Mouse (Mus musculus): ENCODE measurements around the gene Aqp1. TPM values are rescaled to one million over a fixed set of nuclear protein-coding genes. Genes with fewer than 3 reads are reported as not detected.

Aqp1 gene
- polyA plus RNA-seq, 1 experiment from 2014 or later = 42.8 TPM

DNA sequence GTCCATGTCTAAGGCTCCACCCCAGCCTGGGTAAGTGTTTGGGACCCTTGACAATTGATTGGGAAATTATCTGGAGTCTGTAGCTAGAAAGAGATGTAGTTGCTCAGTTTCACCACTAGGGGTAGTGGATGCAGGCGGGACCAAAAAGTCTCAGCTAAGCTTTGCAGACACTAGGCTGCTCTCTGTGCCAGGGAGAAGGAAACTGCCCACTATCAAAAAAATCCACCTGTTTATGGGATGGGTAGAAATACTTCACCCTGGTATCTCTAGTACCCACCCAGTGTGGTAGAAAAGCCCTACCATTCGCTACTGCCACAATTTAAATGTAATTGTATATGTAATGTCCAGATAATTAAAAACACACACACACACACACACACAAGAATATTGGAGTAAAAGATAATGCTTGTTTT lies 22.5 kb downstream of the Aqp1 start:
- H3K36me3 ChIP-seq = no peaks in the 10 kb centered on the region
- H3K27ac ChIP-seq = no peak overlapping the region
- H3K4me1 ChIP-seq (replicated peaks) = peaks cover 4% of the 10 kb centered on the region; the same call in 1 of the 2 replicates
- no peak overlapping the region for H3K4me2 ChIP-seq
- H3K27me3 ChIP-seq = no peaks in the 10 kb centered on the region; the same call in 1 of the 2 replicates
- no peak overlapping the region for H3K4me3 ChIP-seq
- H3K9ac ChIP-seq = no peak overlapping the region
- H3K9me3 ChIP-seq (replicated peaks) = no peaks in the 10 kb centered on the region
- no peak for ATAC-seq (replicated peaks; ENCODE audit: insufficient number of reproducible peaks, insufficient read depth, low FRiP score, low read depth)
- 34% methylated on average over 2 of the region's 2 CpGs for WGBS

DNA sequence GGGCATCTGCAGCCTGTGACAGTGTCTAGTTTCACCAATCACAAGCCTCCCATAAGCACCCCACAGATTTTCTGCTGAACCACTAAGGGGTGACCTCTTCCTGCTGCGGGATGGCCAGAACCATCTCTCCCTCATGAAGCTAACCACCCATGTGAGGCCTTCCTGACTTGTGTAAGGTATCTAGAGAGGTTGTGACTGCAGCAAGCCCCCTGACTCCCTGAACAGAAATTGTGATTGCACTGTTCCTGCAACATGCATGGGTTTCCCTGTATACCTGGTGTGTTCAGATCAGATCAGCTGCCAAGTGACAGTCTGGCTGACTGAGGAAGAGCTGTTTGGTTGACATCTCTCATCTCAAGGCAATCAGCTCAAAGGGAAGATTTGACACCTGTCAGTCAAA lies 26.4 kb downstream of the Aqp1 start:
- Histone ChIP-seq H3K4me1 (replicated peaks) (peaks cover 2% of the 10 kb centered on the region; the same call in 1 of the 2 replicates), H3K4me3 (no peak overlapping the region), H3K27me3 (no peaks in the 10 kb centered on the region), H3K27ac (no peak overlapping the region), H3K9me3 (replicated peaks) (no peaks in the 10 kb centered on the region), H3K9ac (no peak overlapping the region), H3K4me2 (no peak overlapping the region), H3K36me3 (no peaks in the 10 kb centered on the region)
- ATAC-seq (replicated peaks; ENCODE audit: insufficient number of reproducible peaks, insufficient read depth, low FRiP score, low read depth) = no peak
- WGBS = 86% methylated on average over 1 of the region's 1 CpGs

DNA sequence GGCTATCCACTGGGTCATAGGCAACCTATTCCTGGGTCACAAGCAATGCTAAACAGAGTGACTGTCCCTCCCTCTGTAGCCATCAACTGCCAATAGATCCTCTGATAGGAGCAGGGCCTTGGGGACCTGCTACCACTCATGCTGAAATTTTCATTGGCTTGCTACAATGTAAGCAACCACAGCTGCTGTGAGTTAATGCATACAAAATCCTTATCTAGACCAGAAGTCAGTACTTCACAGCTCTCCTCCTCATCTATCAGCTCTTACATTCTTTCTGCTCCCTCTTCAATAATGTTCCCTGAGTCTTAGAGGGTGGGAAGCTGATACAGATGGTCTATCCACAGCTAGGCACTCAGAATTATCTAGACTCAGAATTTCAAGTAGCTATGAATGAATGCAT lies 30.9 kb downstream of the Aqp1 start:
- Histone ChIP-seq H3K4me1 (replicated peaks) (no peaks in the 10 kb centered on the region), H3K4me2 (no peak overlapping the region), H3K9ac (no peak overlapping the region), H3K27me3 (no peaks in the 10 kb centered on the region), H3K36me3 (no peaks in the 10 kb centered on the region), H3K27ac (no peak overlapping the region), H3K4me3 (no peak overlapping the region), H3K9me3 (replicated peaks) (no peaks in the 10 kb centered on the region)
- no peak for ATAC-seq (replicated peaks; ENCODE audit: insufficient number of reproducible peaks, insufficient read depth, low FRiP score, low read depth)

DNA sequence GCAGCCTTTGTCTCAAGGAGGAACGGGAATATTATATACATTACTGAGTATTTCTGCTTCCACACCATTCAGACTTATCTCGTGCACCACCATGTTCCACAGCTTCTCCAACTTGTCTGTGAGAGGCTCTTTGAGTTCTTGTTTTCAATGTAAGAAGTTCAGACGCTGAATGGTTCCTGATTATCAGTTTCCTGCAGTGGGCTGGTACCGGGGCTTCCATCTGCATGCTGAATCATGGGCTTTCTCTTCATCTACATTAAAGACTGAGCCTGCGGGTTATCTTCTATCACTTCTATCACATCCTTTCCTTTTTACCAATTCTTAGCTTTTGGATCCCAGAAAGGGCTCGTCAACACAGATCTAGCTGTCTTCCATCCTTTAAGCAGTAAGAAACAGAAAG lies 34.6 kb downstream of the Aqp1 start:
- no peaks in the 10 kb centered on the region for H3K27me3 ChIP-seq
- H3K36me3 ChIP-seq = no peaks in the 10 kb centered on the region
- no peaks in the 10 kb centered on the region for H3K4me1 ChIP-seq (replicated peaks)
- no peak overlapping the region for H3K9ac ChIP-seq
- no peak overlapping the region for H3K27ac ChIP-seq
- ATAC-seq (replicated peaks; ENCODE audit: insufficient number of reproducible peaks, insufficient read depth, low FRiP score, low read depth) = no peak
- no peak overlapping the region for H3K4me3 ChIP-seq
- H3K4me2 ChIP-seq = no peak overlapping the region
- 68% methylated on average over 6 of the region's 6 CpGs for WGBS
- H3K9me3 ChIP-seq (replicated peaks) = no peaks in the 10 kb centered on the region

DNA sequence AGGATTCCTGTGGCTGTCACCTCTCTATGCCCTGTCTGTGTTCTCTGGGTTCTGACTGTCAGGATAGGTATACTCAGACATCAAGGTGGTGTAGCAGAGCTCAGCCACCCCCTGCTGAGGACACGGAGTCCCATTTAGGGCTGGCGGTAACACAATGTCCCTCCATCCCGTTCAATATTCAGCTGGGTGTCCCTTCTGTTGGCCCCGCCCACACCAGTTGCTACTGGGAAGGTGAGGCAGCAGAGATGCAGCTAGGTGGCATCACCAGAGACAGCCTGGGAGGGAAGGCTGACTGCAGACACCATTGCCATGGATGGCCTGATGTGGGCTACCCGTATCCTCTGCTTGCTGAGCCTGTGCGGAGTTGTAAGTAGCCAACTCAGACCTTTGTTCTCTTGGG lies 39.8 kb downstream of the Aqp1 start, which contains the start of gene Ghrhr:
Gene Ghrhr, plus strand, starts transcription at position 220 of the 400 bp plus-strand sequence.
- Histone ChIP-seq H3K4me1 (replicated peaks) (no peaks in the 10 kb centered on the region), H3K9me3 (replicated peaks) (no peaks in the 10 kb centered on the region), H3K27me3 (peaks cover 22% of the 10 kb centered on the region), H3K27ac (no peak within 1 kb of the TSS), H3K9ac (no peak within 1 kb of the TSS), H3K36me3 (no peaks in the 10 kb centered on the region), H3K4me3 (no peak within 1 kb of the TSS), H3K4me2 (no peak within 1 kb of the TSS)
- WGBS = 67% methylated on average over 6 of the region's 6 CpGs
- no peak for ATAC-seq (replicated peaks; ENCODE audit: insufficient number of reproducible peaks, insufficient read depth, low FRiP score, low read depth)

DNA sequence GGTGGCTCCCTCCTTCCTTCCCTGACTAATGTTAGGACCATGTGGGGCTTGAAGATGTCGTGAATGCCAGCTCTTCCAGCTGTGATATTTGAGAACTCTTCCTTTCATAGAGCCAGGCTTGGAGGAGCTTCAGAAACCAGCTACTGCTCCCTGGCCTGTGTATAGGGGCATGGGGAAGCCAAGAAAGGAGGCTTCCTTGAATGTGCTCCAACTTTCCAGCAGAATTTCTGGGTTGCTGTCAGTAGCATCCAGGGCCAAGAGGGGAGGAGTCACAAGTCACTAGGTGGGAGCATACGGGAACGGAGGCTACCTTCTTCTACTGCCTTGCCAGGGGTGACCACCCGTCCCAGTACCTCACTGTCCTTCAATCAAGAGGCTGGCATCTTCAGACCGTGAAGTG lies 40.3 kb downstream of the Aqp1 start:
- ATAC-seq (replicated peaks; ENCODE audit: insufficient number of reproducible peaks, insufficient read depth, low FRiP score, low read depth) = no peak
- Histone ChIP-seq H3K27me3 (peaks cover 22% of the 10 kb centered on the region), H3K4me1 (replicated peaks) (no peaks in the 10 kb centered on the region)

DNA sequence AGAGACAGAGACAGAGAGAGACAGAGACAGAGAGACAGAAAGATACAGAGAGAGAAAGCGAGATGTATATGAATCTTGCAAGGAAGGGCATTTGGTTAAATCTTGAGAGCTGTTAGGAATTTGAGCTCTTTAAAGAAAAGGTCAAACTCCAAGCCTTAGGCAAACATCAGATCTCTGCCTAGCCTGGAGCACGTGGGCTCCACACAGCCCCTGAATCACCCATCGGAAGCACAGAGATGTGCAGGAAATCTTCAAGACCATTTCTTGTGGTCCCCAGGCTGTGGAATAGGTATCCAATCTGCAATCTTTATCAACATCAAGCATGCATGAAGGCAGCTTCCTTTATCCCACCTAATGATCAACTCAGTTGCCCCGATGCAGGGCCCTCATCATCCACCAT lies 41.2 kb downstream of the Aqp1 start:
- Histone ChIP-seq H3K4me1 (replicated peaks) (no peaks in the 10 kb centered on the region), H3K4me2 (no peak overlapping the region), H3K27ac (no peak overlapping the region), H3K4me3 (no peak overlapping the region), H3K27me3 (peaks cover 22% of the 10 kb centered on the region), H3K9ac (no peak overlapping the region), H3K9me3 (replicated peaks) (no peaks in the 10 kb centered on the region), H3K36me3 (no peaks in the 10 kb centered on the region)
- WGBS = 77% methylated on average over 4 of the region's 4 CpGs
- ATAC-seq (replicated peaks; ENCODE audit: insufficient number of reproducible peaks, insufficient read depth, low FRiP score, low read depth) = no peak

More for the DNA sequence above, 40.3 kb downstream of the Aqp1 start:
- Histone ChIP-seq H3K9ac (no peak overlapping the region), H3K9me3 (replicated peaks) (no peaks in the 10 kb centered on the region), H3K27ac (no peak overlapping the region), H3K4me2 (no peak overlapping the region), H3K4me3 (no peak overlapping the region), H3K36me3 (no peaks in the 10 kb centered on the region)
- WGBS = 63% methylated on average over 5 of the region's 5 CpGs

DNA sequence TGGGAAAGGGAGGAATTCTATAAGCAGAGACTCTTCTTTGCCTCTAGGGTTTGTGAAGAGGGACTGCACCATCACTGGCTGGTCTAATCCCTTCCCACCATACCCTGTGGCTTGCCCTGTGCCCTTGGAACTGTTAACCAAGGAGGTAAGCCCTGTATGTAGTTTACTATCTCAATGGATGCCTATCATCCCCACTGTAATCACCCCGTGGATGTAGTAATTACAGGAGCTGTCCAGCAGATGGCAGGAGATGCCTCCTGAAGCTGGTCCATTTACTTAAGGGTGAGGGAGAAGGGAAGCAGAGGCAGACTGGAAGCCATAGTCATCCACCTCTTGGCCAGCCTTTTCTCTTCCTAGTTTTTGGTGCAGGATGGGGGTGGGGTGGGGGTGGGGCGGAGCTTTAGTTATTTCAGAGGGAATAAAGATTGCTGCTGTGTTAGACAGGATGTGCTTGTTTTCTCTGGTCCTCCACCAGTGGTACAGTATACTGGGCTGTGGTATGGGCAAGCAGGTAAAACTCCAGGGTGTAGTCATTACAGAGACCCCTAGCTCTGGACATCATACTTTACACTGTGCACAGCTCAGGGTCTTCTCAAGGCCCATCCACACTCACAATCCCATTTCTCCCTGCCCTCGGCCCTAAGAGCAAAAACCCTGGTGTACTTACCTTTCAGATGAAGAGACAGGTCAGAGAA lies 43.6 kb downstream of the Aqp1 start:
- no peak for ATAC-seq (replicated peaks; ENCODE audit: insufficient number of reproducible peaks, insufficient read depth, low FRiP score, low read depth)
- no peaks in the 10 kb centered on the region for H3K36me3 ChIP-seq
- H3K27me3 ChIP-seq = peaks cover 31% of the 10 kb centered on the region
- no peaks in the 10 kb centered on the region for H3K4me1 ChIP-seq (replicated peaks)
- H3K9ac ChIP-seq = no peak overlapping the region
- WGBS = 35% methylated on average over 3 of the region's 3 CpGs
- no peak overlapping the region for H3K27ac ChIP-seq
- no peak overlapping the region for H3K4me2 ChIP-seq
- no peak overlapping the region for H3K4me3 ChIP-seq
- H3K9me3 ChIP-seq (replicated peaks) = no peaks in the 10 kb centered on the region

DNA sequence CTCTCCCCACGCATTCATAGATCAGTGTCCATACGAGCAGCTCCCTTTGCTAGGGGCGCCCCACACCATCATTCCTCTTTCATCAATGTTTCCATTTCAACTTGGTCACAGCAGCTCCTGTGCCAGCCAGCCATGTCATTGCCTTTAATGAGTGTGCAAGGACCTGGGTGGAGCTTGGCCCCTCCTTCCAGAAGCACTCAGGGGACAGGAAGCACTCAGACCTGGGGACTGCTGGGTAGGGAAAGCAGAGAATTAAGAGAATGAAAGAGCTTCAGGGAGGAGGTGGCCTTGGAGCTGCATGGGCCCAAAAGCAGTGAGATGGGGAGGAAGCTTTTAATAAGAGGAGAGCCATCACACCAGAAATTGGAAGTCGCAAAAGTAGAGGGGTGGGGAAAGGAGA lies 45.7 kb downstream of the Aqp1 start:
- peaks cover 48% of the 10 kb centered on the region for H3K27me3 ChIP-seq
- ATAC-seq (replicated peaks; ENCODE audit: insufficient number of reproducible peaks, insufficient read depth, low FRiP score, low read depth) = no peak
- WGBS = 85% methylated on average over 4 of the region's 4 CpGs

DNA sequence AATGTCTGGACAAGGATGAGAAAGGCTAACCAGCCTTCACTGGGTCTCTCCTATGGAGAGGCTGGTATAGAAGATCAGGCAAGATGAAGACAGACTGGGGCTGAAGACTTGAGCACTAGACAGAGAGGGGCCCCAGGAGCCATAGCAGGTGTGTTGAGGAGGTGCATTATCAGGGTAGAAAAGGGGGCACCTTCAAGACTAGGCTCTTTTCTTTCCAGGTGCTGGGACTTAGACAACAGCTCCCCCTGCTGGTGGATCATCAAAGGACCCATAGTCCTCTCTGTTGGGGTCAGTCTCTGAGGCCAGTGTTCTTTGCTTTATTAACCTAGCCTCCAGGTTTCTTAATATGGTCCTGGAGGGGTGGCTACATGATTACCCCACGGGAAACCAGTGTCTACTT lies 47.7 kb downstream of the Aqp1 start:
- H3K36me3 ChIP-seq = no peaks in the 10 kb centered on the region
- no peak overlapping the region for H3K9ac ChIP-seq
- H3K4me3 ChIP-seq = no peak overlapping the region
- no peak for ATAC-seq (replicated peaks; ENCODE audit: insufficient number of reproducible peaks, insufficient read depth, low FRiP score, low read depth)
- H3K9me3 ChIP-seq (replicated peaks) = no peaks in the 10 kb centered on the region
- H3K4me2 ChIP-seq = no peak overlapping the region
- H3K27ac ChIP-seq = no peak overlapping the region
- WGBS = 0% methylated on average over 1 of the region's 1 CpGs
- H3K4me1 ChIP-seq (replicated peaks) = no peaks in the 10 kb centered on the region
- H3K27me3 ChIP-seq = peaks cover 51% of the 10 kb centered on the region

More for the DNA sequence above, 45.7 kb downstream of the Aqp1 start:
- Histone ChIP-seq H3K4me3 (no peak overlapping the region), H3K4me1 (replicated peaks) (no peaks in the 10 kb centered on the region), H3K36me3 (no peaks in the 10 kb centered on the region), H3K9me3 (replicated peaks) (no peaks in the 10 kb centered on the region), H3K9ac (no peak overlapping the region), H3K27ac (no peak overlapping the region), H3K4me2 (no peak overlapping the region)

DNA sequence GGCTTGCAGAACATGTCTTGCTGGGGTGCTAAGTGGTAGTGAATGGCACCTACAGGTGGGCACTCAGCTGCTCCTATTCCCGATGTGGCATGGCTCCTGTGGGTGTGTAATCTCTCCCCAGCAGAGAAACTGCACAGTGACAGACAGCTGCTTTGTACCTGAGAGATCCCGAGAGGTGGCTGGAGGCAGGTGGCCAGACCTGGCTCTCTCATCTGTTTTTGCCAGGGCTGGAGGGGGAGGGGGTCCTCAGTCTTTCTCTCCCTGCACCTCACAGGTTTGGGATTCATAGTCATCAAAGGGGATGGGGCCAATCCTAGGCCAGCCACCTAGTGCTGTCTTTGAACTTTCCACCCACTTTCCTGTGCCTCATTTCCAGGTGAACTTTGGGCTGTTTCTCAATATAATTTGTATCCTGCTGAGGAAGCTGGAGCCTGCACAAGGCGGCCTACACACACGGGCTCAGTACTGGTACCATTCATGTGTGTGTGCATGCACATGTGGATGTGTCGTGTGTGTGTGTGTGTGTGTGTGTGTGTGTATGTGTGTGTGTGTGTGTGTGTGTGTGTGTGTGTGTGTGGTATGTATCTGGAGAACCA lies 48.2 kb downstream of the Aqp1 start:
- H3K4me2 ChIP-seq = no peak overlapping the region
- no peak overlapping the region for H3K9ac ChIP-seq
- H3K4me1 ChIP-seq (replicated peaks) = no peaks in the 10 kb centered on the region
- peaks cover 52% of the 10 kb centered on the region for H3K27me3 ChIP-seq
- no peak overlapping the region for H3K27ac ChIP-seq
- H3K9me3 ChIP-seq (replicated peaks) = no peaks in the 10 kb centered on the region
- 56% methylated on average over 5 of the region's 5 CpGs for WGBS
- no peaks in the 10 kb centered on the region for H3K36me3 ChIP-seq
- H3K4me3 ChIP-seq = no peak overlapping the region
- no peak for ATAC-seq (replicated peaks; ENCODE audit: insufficient number of reproducible peaks, insufficient read depth, low FRiP score, low read depth)
